Mouse (Mus musculus) macrophage (primary cell): ENCODE results near the gene Dazap2. TPM values are rescaled to one million over a fixed set of nuclear protein-coding genes. Genes with fewer than 3 reads are reported as not detected.

Source experiments
- H3K27ac ChIP-seq: fragments of 350-480 bp; formaldehyde crosslinking; 2 replicates; pipeline ENCODE4 v1.9.0; 2021
- H3K36me3 ChIP-seq: fragments of 350-480 bp; formaldehyde crosslinking; 2 replicates; pipeline ENCODE4 v1.9.0; 2021; ENCODE audit errors: inconsistent target
- H3K4me3 ChIP-seq: fragments of 350-480 bp; formaldehyde crosslinking; 2 replicates; pipeline ENCODE4 v1.9.0; 2021; ENCODE audit errors: inconsistent target
- H3K79me2 ChIP-seq: fragments of 350-480 bp; formaldehyde crosslinking; 2 replicates; pipeline ENCODE4 v1.9.0; 2021; ENCODE audit errors: inconsistent target
- WGBS: methylation state at CpG from one replicate; pipeline ENCODE4 v1.1.7; 2026; ENCODE audit warnings: inconsistent platforms; ENCODE audit not compliant: missing documents; 5-methylcytosine and 5-hydroxymethylcytosine counted together
- polyA plus RNA-seq: library from polyadenylated mRNA; stranded (reverse); fragments of 250-400 nt; gene quantifications from 3 replicates; pipeline ENCODE4 v1.2.4, GENCODE M21; 2018; ENCODE audit warnings: inconsistent platforms

The Dazap2 gene
- polyA plus RNA-seq, 1 experiment from 2014 or later: 447 TPM

- Histone ChIP-seq H3K79me2 (no peaks in the 10 kb centered on the region; the same call in 1 of the 2 replicates), H3K4me3 (peak within 1 kb of the TSS; percentile 54), H3K27ac (peak within 1 kb of the TSS; percentile 28; the same call in 1 of the 2 replicates), H3K36me3 (peaks cover 5% of the 10 kb centered on the region)
- under 1% methylated on average over 75 of the region's 77 CpGs for WGBS
Observed at GRCm38 (mm10) chr15:100636700-100637501, 21.8 kb downstream of the Dazap2 start, which contains the start of gene Smagp. Gene Smagp (minus strand): TSS chr15:100636940.

DNA sequence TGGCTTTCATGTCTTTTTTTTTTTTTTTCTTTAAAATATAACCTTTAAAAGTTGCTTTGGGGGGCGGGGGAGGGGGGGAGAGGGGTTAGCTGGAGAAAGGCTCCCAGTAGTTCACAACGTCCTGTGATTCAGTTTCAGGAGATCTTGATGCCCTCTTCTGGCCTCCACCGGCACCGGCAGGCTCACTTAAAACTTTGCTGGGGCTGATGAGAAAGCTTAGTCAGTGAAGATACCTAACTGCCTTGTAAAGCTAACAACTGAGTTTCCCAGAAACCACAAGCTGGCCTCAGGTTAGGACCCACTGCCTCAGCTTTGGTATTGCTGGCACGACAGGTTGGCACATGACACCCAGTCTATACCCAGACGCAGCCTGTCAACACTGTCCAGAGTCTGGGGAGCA is 22.5 kb downstream of the Dazap2 start:
- Histone ChIP-seq H3K27ac (peak overlapping the region; percentile 28; the same call in 1 of the 2 replicates), H3K4me3 (peak overlapping the region; percentile 54), H3K79me2 (no peaks in the 10 kb centered on the region; the same call in 1 of the 2 replicates), H3K36me3 (peaks cover 9% of the 10 kb centered on the region)
- WGBS: 6% methylated on average over 6 of the region's 6 CpGs

DNA sequence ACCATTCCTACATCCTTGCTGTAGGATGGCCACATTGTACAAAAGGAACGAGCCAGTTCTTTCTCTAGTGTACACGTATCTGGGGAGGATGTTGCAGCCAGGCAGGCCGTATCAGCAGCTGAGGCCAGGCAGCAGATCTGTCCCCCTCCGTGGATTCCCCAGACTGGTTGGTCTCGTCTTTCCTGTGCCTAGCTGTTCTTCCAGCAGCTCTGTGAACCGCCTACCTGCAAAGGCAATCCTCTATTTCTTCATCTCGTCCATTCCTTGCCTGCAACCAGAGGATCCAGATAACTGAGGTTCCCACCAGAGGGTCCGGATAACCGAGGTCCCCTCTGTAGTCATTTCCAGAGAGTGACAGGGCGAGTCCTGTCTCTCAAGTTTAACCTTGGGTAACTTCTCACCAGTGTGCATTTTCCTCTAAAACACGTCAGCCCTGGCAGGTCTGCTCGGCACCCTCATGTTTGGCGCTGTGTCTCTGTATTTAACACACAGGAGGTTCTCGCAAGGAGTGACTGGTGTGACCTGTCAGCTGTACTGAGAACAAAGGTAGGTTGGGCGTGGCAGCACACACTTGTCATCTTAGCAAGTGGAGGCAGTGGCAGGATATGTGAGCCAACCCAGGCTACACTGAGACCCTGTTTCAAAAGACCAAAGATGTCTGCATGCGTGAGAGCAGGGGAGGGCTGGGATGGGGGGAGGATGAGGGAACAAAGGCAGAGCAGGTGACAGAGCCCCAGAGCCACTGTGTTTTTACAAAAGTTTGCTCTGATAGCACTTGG is 25.0 kb downstream of the Dazap2 start:
- H3K4me3 ChIP-seq: no peak overlapping the region
- no peak overlapping the region for H3K27ac ChIP-seq
- 89% methylated on average over 14 of the region's 16 CpGs for WGBS
- no peaks in the 10 kb centered on the region for H3K79me2 ChIP-seq
- H3K36me3 ChIP-seq: peaks cover 28% of the 10 kb centered on the region

DNA sequence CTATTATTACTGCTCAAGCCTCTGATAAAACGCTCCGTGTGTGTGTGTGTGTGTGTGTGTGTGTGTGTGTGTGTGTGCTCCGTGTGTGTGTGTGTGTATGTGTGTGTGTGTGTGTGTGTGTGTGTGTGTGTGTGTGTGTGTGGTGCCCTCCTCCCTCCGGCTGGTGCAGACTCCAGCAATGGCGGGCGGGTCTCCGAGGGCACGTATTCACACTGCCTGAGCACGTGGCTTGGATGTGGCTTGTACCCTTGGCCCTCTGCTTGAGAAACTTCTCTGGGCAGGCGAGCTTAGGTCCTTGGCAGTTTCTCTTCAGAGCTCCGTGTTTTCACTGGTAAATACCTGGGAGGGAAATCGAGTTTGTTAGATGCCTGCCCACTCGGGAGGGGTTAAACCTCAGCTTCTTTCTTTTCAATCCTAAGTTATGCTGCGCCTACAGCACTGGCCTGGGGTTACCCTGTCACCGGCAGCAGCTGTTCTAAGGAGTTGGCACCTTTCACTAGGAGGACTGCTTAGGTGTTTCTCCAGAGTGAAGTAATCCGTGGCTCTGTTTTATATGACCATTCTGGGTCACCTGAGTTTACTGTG is 26.2 kb downstream of the Dazap2 start:
- WGBS: 84% methylated on average over 10 of the region's 16 CpGs
- Histone ChIP-seq H3K36me3 (peaks cover 39% of the 10 kb centered on the region), H3K4me3 (no peak overlapping the region), H3K79me2 (no peaks in the 10 kb centered on the region), H3K27ac (no peak overlapping the region)

GRCm38 (mm10) chr15:100642451-100642850 is 27.3 kb downstream of the Dazap2 start:
- no peak overlapping the region for H3K4me3 ChIP-seq
- peaks cover 45% of the 10 kb centered on the region for H3K36me3 ChIP-seq
- no peak overlapping the region for H3K27ac ChIP-seq
- 94% methylated on average over 7 of the region's 7 CpGs for WGBS
- H3K79me2 ChIP-seq: no peaks in the 10 kb centered on the region

GRCm38 (mm10) chr15:100646161-100646560 is 31.0 kb downstream of the Dazap2 start:
- 94% methylated on average over 6 of the region's 6 CpGs for WGBS
- Histone ChIP-seq H3K27ac (no peak overlapping the region), H3K79me2 (no peaks in the 10 kb centered on the region), H3K4me3 (no peak overlapping the region), H3K36me3 (peaks cover 73% of the 10 kb centered on the region)

DNA sequence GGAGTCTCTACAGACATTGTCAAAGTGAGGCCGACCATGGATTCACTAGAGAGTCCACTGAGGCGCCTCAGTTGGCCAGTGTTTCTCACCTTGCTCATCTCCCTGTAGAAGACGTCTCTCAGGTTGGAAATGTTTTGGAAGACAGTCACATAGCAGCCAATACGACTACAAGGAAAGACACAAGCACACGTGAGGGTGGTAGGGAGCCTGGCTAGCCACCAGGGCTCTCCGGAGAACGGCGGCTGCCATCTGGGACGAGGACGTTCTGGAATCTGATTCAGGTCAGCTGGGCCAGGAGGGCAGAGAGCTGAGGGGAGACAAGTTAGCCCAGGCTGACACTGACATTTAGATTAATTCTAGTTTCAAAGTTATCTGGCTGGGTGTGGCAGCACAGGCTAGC is 35.0 kb downstream of the Dazap2 start:
- H3K36me3 ChIP-seq: peaks cover 75% of the 10 kb centered on the region
- H3K4me3 ChIP-seq: no peak overlapping the region
- H3K79me2 ChIP-seq: no peaks in the 10 kb centered on the region
- H3K27ac ChIP-seq: no peak overlapping the region
- WGBS: 97% methylated on average over 10 of the region's 10 CpGs

DNA sequence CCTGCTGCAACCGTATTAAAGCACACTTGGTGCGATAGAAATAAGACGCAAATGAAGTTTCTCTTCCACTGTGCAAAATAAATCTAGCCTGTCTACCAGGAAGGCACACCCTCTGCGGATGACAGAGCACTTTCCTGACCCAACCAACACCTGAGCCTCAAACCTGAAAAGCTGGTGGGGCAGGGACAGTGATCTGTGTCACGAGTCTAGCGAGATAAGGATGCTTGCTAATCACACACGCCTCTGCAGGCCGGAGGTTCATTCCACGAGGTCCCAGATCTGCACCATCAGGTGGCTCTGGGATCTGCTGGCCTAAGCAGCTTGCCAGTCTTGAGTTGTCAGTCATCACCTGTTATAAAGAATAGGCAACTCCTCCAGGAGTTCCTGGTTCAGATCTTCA is 36.5 kb downstream of the Dazap2 start:
- WGBS: 93% methylated on average over 9 of the region's 9 CpGs
- Histone ChIP-seq H3K36me3 (peaks cover 72% of the 10 kb centered on the region), H3K4me3 (no peak overlapping the region), H3K27ac (no peak overlapping the region), H3K79me2 (no peaks in the 10 kb centered on the region)

- 100% methylated on average over 1 of the region's 1 CpGs for WGBS
- H3K36me3 ChIP-seq: peaks cover 80% of the 10 kb centered on the region
- H3K79me2 ChIP-seq: peaks cover 4% of the 10 kb centered on the region; the same call in 1 of the 2 replicates
- H3K27ac ChIP-seq: no peak overlapping the region
- no peak overlapping the region for H3K4me3 ChIP-seq
Observed at GRCm38 (mm10) chr15:100654271-100654670, 39.1 kb downstream of the Dazap2 start.

DNA sequence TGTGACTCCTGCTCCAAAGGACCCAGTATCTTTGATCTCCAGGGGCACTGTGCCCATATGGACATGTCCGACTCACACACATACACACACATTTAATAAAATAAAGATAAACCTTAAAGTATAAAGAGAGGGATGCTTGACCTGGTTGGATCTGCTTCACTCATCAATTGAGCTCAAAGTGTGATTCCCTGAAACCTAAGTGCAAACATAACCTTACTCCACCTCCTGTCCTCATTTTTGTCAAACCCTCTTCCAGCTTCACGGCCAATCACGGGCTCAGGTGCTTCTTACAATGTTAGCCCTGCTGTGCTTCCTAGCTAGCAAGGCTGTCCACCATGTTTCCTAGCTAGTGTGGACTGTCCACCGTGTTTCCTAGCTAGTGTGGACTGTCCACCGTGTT is 40.1 kb downstream of the Dazap2 start:
- Histone ChIP-seq H3K36me3 (peaks cover 71% of the 10 kb centered on the region), H3K4me3 (no peak overlapping the region), H3K27ac (no peak overlapping the region), H3K79me2 (peaks cover 13% of the 10 kb centered on the region; the same call in 1 of the 2 replicates)
- 98% methylated on average over 5 of the region's 5 CpGs for WGBS

- no peak overlapping the region for H3K4me3 ChIP-seq
- WGBS: 79% methylated on average over 9 of the region's 9 CpGs
- H3K36me3 ChIP-seq: peaks cover 46% of the 10 kb centered on the region
- H3K27ac ChIP-seq: no peak overlapping the region
- H3K79me2 ChIP-seq: peaks cover 64% of the 10 kb centered on the region
Observed at GRCm38 (mm10) chr15:100660306-100660705, 45.2 kb downstream of the Dazap2 start.

DNA sequence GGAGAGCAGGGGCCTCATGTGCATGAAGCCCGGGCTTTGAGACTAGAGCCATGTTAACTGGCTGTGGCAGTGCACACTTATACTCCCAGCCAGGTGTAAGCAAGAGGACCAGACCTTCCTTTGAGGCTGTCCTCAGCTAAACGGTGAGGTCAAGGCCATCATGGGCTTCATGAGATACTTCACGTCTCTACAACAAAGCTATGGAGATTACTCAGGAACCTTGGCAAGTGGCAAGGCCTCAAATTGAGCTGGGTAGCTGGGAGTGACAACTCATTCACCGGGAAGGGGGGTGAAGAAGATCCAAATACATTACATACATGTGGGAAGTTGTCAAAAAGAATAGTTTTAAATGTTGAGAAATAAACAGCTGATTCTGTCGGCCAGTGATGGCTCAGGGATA is 45.7 kb downstream of the Dazap2 start:
- 93% methylated on average over 5 of the region's 5 CpGs for WGBS

GRCm38 (mm10) chr15:100664813-100665274 is 49.7 kb downstream of the Dazap2 start:
- no peak overlapping the region for H3K4me3 ChIP-seq
- H3K36me3 ChIP-seq: peaks cover 16% of the 10 kb centered on the region; the same call in 1 of the 2 replicates
- 32% methylated on average over 9 of the region's 9 CpGs for WGBS
- H3K79me2 ChIP-seq: peaks cover 92% of the 10 kb centered on the region
- no peak overlapping the region for H3K27ac ChIP-seq

More for the DNA sequence above, 45.7 kb downstream of the Dazap2 start:
- no peak overlapping the region for H3K4me3 ChIP-seq
- H3K27ac ChIP-seq: no peak overlapping the region
- peaks cover 44% of the 10 kb centered on the region for H3K36me3 ChIP-seq
- H3K79me2 ChIP-seq: peaks cover 69% of the 10 kb centered on the region

DNA sequence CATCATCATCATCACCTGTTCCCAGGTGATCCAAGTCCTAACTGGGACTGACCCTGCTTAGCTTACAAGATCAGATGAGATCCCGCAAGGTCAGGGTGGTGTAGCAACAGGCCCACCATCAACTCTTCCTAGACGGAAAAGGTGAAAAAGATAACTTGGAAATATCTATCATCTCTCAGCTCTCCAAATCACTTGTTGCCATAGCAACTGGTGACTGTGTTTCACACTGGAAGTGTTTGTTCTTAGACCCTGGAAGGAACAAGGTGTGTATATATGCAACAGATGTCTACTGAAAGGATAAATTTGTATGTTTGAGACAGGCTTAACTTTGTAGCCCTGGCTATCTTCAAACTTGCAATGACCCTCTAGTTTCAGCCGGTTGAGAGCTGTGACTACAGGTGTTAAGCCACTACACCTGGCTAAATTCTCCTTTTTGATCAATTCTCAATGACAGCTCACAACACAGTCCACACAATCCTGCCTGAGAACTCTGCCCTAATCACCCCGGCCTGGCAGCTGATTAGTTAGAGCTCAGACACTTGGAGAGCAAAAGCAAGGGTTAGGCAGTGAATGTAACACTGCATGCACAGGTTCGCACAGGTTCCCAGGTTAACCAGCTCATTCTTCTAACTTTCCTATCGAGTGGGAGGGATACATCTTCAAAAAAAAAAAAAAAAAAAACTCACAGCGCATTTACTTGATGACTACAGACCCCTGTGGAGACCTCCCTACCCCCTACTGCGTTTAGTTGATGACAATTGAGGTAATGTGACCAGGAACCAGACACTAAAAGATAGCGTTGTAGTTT is 50.5 kb downstream of the Dazap2 start:
- H3K27ac ChIP-seq: peak overlapping the region; percentile 59
- WGBS: 27% methylated on average over 9 of the region's 9 CpGs
- H3K36me3 ChIP-seq: peaks cover 16% of the 10 kb centered on the region; the same call in 1 of the 2 replicates
- no peak overlapping the region; the same call in 1 of the 2 replicates for H3K4me3 ChIP-seq
- H3K79me2 ChIP-seq: peaks cover 84% of the 10 kb centered on the region
